Mouse (Mus musculus): ENCODE results near the gene Spint2. TPM values are rescaled to one million over a fixed set of nuclear protein-coding genes. Genes with fewer than 3 reads are reported as not detected.

Spint2 gene
- polyA plus RNA-seq, 1 experiment = 264 TPM

GRCm38 (mm10) chr7:29279261-29279660, 2.5 kb downstream of the Spint2 start:
- TF ChIP-seq POLR2A (IDR thresholded peaks at IDR 0.05; ENCODE audit: insufficient read depth, low read length) (no peak), CTCF (IDR thresholded peaks at IDR 0.05; ENCODE audit: low read depth, low read length) (no peak), EP300 (IDR thresholded peaks at IDR 0.05; ENCODE audit: insufficient read depth, low read depth, low read length) (no peak)
- no peaks in the 10 kb centered on the region for H3K27me3 ChIP-seq (ENCODE audit: control insufficient read depth, insufficient read depth, low read length, poor library complexity, severe bottlenecking)
- H3K9ac ChIP-seq (ENCODE audit: low read depth, poor library complexity, severe bottlenecking) = peak overlapping the region; percentile 21; the same call in 1 of the 2 replicates
- peak overlapping the region; percentile 8; the same call in 1 of the 2 replicates for H3K27ac ChIP-seq (ENCODE audit: insufficient read depth, low read length)
- H3K9me3 ChIP-seq (replicated peaks; ENCODE audit: control insufficient read depth, insufficient read depth, low read length, poor library complexity, severe bottlenecking) = no peaks in the 10 kb centered on the region
- H3K36me3 ChIP-seq (ENCODE audit: control insufficient read depth, insufficient read depth, low read length, poor library complexity, severe bottlenecking) = peaks cover 14% of the 10 kb centered on the region
- peaks cover 2% of the 10 kb centered on the region for H3K4me1 ChIP-seq (ENCODE audit: control insufficient read depth, insufficient read depth, low read length)
- no peak overlapping the region for H3K4me3 ChIP-seq (ENCODE audit: low read depth, low read length)

- H3K27me3 ChIP-seq (ENCODE audit: control insufficient read depth, insufficient read depth, low read length, poor library complexity, severe bottlenecking) = no peaks in the 10 kb centered on the region
- H3K4me1 ChIP-seq (ENCODE audit: control insufficient read depth, insufficient read depth, low read length) = peaks cover 2% of the 10 kb centered on the region
- H3K9me3 ChIP-seq (replicated peaks; ENCODE audit: control insufficient read depth, insufficient read depth, low read length, poor library complexity, severe bottlenecking) = no peaks in the 10 kb centered on the region
- no peak for TF ChIP-seq EP300 (IDR thresholded peaks at IDR 0.05; ENCODE audit: insufficient read depth, low read depth, low read length)
- no peak for TF ChIP-seq CTCF (IDR thresholded peaks at IDR 0.05; ENCODE audit: low read depth, low read length)
- no peak for TF ChIP-seq POLR2A (IDR thresholded peaks at IDR 0.05; ENCODE audit: insufficient read depth, low read length)
- H3K9ac ChIP-seq (ENCODE audit: low read depth, poor library complexity, severe bottlenecking) = no peak overlapping the region
- no peak overlapping the region for H3K4me3 ChIP-seq (ENCODE audit: low read depth, low read length)
- no peak overlapping the region for H3K27ac ChIP-seq (ENCODE audit: insufficient read depth, low read length)
- H3K36me3 ChIP-seq (ENCODE audit: control insufficient read depth, insufficient read depth, low read length, poor library complexity, severe bottlenecking) = peaks cover 14% of the 10 kb centered on the region
Measured at GRCm38 (mm10) chr7:29277510-29277909, 4.2 kb downstream of the Spint2 start.

GRCm38 (mm10) chr7:29276715-29277114, 5.0 kb downstream of the Spint2 start:
- no peaks in the 10 kb centered on the region for H3K27me3 ChIP-seq (ENCODE audit: control insufficient read depth, insufficient read depth, low read length, poor library complexity, severe bottlenecking)
- H3K27ac ChIP-seq (ENCODE audit: insufficient read depth, low read length) = no peak overlapping the region
- no peak overlapping the region for H3K9ac ChIP-seq (ENCODE audit: low read depth, poor library complexity, severe bottlenecking)
- H3K36me3 ChIP-seq (ENCODE audit: control insufficient read depth, insufficient read depth, low read length, poor library complexity, severe bottlenecking) = peaks cover 14% of the 10 kb centered on the region
- no peak overlapping the region for H3K4me3 ChIP-seq (ENCODE audit: low read depth, low read length)
- no peak for TF ChIP-seq POLR2A (IDR thresholded peaks at IDR 0.05; ENCODE audit: insufficient read depth, low read length)
- TF ChIP-seq CTCF (IDR thresholded peaks at IDR 0.05; ENCODE audit: low read depth, low read length) = no peak
- no peaks in the 10 kb centered on the region for H3K9me3 ChIP-seq (replicated peaks; ENCODE audit: control insufficient read depth, insufficient read depth, low read length, poor library complexity, severe bottlenecking)
- H3K4me1 ChIP-seq (ENCODE audit: control insufficient read depth, insufficient read depth, low read length) = peaks cover 2% of the 10 kb centered on the region

- Histone ChIP-seq H3K4me1 (ENCODE audit: control insufficient read depth, insufficient read depth, low read length) (peaks cover 3% of the 10 kb centered on the region), H3K27me3 (ENCODE audit: control insufficient read depth, insufficient read depth, low read length, poor library complexity, severe bottlenecking) (no peaks in the 10 kb centered on the region), H3K9me3 (replicated peaks; ENCODE audit: control insufficient read depth, insufficient read depth, low read length, poor library complexity, severe bottlenecking) (no peaks in the 10 kb centered on the region), H3K36me3 (ENCODE audit: control insufficient read depth, insufficient read depth, low read length, poor library complexity, severe bottlenecking) (peaks cover 4% of the 10 kb centered on the region; the same call in 1 of the 2 replicates), H3K4me3 (ENCODE audit: low read depth, low read length) (no peak overlapping the region), H3K9ac (ENCODE audit: low read depth, poor library complexity, severe bottlenecking) (no peak overlapping the region), H3K27ac (ENCODE audit: insufficient read depth, low read length) (no peak overlapping the region)
- TF ChIP-seq POLR2A (IDR thresholded peaks at IDR 0.05; ENCODE audit: insufficient read depth, low read length) (no peak), EP300 (IDR thresholded peaks at IDR 0.05; ENCODE audit: insufficient read depth, low read depth, low read length) (no peak), CTCF (IDR thresholded peaks at IDR 0.05; ENCODE audit: low read depth, low read length) (no peak)
Measured at GRCm38 (mm10) chr7:29271687-29272465, 9.8 kb downstream of the Spint2 start.

- no peak overlapping the region for H3K27ac ChIP-seq (ENCODE audit: insufficient read depth, low read length)
- H3K4me1 ChIP-seq (ENCODE audit: control insufficient read depth, insufficient read depth, low read length) = peaks cover 2% of the 10 kb centered on the region
- no peaks in the 10 kb centered on the region for H3K36me3 ChIP-seq (ENCODE audit: control insufficient read depth, insufficient read depth, low read length, poor library complexity, severe bottlenecking)
- no peak for TF ChIP-seq EP300 (IDR thresholded peaks at IDR 0.05; ENCODE audit: insufficient read depth, low read depth, low read length)
- TF ChIP-seq CTCF (IDR thresholded peaks at IDR 0.05; ENCODE audit: low read depth, low read length) = no peak
- TF ChIP-seq POLR2A (IDR thresholded peaks at IDR 0.05; ENCODE audit: insufficient read depth, low read length) = no peak
- H3K27me3 ChIP-seq (ENCODE audit: control insufficient read depth, insufficient read depth, low read length, poor library complexity, severe bottlenecking) = no peaks in the 10 kb centered on the region
- H3K4me3 ChIP-seq (ENCODE audit: low read depth, low read length) = no peak overlapping the region
- no peak overlapping the region for H3K9ac ChIP-seq (ENCODE audit: low read depth, poor library complexity, severe bottlenecking)
- H3K9me3 ChIP-seq (replicated peaks; ENCODE audit: control insufficient read depth, insufficient read depth, low read length, poor library complexity, severe bottlenecking) = no peaks in the 10 kb centered on the region
Measured at GRCm38 (mm10) chr7:29270445-29270844, 11.3 kb downstream of the Spint2 start.

- TF ChIP-seq EP300 (IDR thresholded peaks at IDR 0.05; ENCODE audit: insufficient read depth, low read depth, low read length) = 0 out of 2 replicates have a peak, but pooled peaks have one; percentile 8
- TF ChIP-seq POLR2A (IDR thresholded peaks at IDR 0.05; ENCODE audit: insufficient read depth, low read length) = no peak
- no peak overlapping the region for H3K27ac ChIP-seq (ENCODE audit: insufficient read depth, low read length)
- H3K4me1 ChIP-seq (ENCODE audit: control insufficient read depth, insufficient read depth, low read length) = peaks cover 2% of the 10 kb centered on the region
- H3K9ac ChIP-seq (ENCODE audit: low read depth, poor library complexity, severe bottlenecking) = no peak overlapping the region
- H3K4me3 ChIP-seq (ENCODE audit: low read depth, low read length) = no peak overlapping the region
- no peaks in the 10 kb centered on the region for H3K27me3 ChIP-seq (ENCODE audit: control insufficient read depth, insufficient read depth, low read length, poor library complexity, severe bottlenecking)
- H3K36me3 ChIP-seq (ENCODE audit: control insufficient read depth, insufficient read depth, low read length, poor library complexity, severe bottlenecking) = peaks cover 7% of the 10 kb centered on the region
- H3K9me3 ChIP-seq (replicated peaks; ENCODE audit: control insufficient read depth, insufficient read depth, low read length, poor library complexity, severe bottlenecking) = no peaks in the 10 kb centered on the region
Measured at GRCm38 (mm10) chr7:29266931-29267330, 14.8 kb downstream of the Spint2 start.

All from ES-Bruce4 (cell line).